Mouse (Mus musculus): ENCODE results near the gene Mrpl48.
A peak's percentile ranks its signal among the peaks of the same experiment; 100 is the strongest.
"Not testable (repeated sequence)": the region's sequence is repeated elsewhere in the genome, so short reads cannot be mapped to it uniquely, and the experiment has no call there.

The Mrpl48 gene

GRCm38 (mm10) chr7:100589816-100590215 is 18.3 kb downstream of the Mrpl48 start:
- DNase-seq (ENCODE audit: low spot score in 2 of 2), result no peak

DNA sequence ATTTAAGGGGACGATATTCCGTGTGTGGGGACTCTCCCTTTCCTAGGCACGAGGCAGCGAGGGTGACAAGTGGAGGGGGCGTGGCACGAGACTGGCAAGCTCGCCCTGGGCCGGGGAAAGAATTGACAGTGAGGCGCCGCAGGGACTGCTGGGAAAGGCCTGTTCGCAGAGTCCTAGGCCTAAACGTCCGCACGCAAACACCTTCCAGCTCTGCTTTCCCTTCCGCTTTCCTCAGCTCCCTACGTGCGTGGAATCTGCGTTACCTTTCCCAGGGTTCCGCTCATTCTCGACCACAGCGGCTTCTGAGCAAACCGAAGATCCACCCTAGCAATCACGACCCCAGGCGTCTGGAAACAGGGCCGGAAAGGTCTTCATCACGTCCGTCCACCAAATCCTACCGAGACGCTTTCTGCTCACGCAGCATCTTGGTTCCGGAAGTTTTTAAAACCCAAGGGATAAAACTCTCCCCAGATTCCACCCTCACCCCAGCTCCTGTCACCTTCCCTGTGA is 25.3 kb downstream of the Mrpl48 start:
- DNase-seq (ENCODE audit: low spot score in 2 of 2), result peak; percentile 90 to 92

- DNase-seq (ENCODE audit: low spot score in 2 of 2), result no peak
These were observed 25.9 kb downstream of the Mrpl48 start for GRCm38 (mm10) chr7:100582235-100582634.

- DNase-seq (ENCODE audit: low spot score in 2 of 2), result no peak
These were observed 29.3 kb downstream of the Mrpl48 start for GRCm38 (mm10) chr7:100578794-100579193.

- DNase-seq (ENCODE audit: low spot score in 2 of 2), result no peak
These were observed 35.4 kb downstream of the Mrpl48 start for GRCm38 (mm10) chr7:100572704-100573103.

DNA sequence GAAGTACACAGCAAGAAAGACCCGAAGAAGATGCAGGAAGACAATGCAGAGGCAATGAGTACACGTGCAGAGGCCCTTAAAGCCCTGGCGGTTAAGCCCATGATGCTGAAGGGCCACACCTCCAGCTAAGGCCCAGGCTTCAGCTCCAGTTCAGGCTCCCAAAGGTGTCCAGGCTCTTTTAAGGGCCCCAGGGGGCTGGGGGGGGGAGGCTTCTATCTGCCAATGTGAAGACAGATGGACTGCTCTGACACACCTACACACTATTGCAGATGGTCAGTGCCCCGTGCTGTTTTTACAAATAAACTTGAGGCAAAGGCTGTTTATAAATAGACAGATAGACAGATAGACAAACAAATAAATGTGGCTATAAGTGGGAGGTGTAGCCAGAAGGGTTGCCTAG is 36.0 kb downstream of the Mrpl48 start:
- no peak for DNase-seq (ENCODE audit: low spot score in 2 of 2)

DNA sequence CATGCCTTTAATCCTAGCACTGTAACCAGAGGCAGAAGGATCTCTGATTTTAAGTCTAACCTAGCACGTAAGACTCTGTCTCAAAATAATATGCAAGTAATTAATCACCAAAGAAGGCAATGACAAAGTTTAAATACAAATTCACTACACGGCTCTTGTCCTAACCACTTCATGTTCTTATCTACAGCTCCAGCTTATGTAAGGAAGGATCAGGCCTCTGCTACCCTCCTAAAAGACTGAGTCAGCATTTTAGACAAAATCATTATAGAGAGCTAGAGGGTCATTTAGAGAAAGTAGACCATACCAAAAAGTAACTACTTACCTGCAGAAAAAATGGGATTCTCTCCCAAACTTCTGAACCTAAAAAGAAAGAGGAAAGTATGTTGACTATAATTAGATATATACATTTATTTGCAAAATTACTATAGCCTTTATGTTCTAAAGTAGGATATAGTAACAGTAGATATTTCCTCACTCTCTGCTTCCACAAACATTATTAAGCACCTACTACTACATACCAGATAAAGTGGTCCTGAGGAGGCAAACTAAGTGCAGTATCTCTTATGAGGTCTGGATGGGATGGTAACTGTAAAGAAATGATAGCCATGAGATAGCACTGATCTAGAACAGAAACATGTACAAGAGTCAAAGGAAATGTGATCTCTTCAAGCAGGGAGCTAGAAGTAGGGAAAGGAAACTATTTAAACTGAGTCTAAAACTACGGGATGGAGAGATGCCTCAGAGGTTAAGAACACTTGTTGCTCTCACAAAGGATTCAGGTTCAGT is 37.0 kb downstream of the Mrpl48 start:
- no peak for DNase-seq (ENCODE audit: low spot score in 2 of 2)

DNA sequence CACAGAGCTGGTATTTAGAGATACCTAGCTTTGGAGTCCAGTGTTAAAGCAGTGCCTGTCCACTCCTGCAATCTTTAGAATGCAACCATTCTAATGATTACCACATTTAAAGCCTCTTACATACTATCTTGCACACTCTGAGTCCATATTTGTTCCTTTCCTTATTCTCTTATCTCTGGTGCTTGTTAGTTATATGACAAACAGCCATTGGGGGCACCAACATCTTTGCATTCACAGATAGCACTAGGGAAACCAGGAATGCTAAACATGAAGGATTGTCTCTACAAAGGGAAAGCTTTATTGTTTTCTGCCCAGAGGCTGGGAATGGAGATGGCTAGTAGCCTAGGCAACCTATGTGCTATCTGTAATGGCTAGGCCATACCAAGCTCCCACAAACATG is 38.2 kb downstream of the Mrpl48 start:
- no peak for DNase-seq (ENCODE audit: low spot score in 2 of 2)

DNA sequence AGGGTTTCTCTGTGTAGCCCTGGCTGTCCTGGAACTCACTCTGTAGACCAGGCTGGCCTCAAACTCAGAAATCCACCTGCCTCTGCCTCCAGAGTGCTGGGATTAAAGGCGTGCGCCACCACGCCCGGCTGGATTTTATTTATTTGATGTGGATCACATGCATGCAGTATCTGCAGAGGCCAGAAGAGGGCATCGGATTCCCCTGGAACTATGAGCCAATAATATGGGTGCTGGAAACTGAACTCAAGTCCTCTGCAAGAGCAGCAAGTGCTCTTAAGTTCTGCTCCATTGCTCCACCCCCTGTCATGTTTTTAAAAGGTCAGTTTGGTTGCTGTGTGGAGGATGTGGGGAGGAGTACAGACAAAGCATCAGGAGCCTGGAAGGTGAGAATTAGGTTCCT is 40.9 kb downstream of the Mrpl48 start:
- not testable (repeated sequence) for DNase-seq (ENCODE audit: low spot score in 2 of 2)

GRCm38 (mm10) chr7:100561861-100562587 is 46.1 kb downstream of the Mrpl48 start:
- DNase-seq (ENCODE audit: low spot score in 2 of 2), result no peak

DNA sequence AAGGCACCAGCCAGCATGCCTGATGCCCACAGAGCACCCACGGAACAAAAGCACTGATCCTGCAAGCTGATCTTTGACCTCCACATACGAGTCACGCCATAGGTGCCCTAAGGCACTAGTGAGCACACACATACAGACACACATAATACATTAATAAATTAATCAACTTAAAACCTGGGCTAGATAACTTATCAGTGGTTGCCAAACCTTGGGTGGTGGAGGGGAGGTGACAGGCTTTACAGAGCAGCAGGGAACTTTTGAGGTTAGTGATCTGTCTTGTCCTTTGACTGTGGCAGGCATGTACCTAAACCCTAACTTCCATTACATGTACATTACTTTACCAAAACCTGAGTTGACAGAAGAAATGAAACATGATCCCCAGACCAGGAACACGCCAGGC is 48.8 kb downstream of the Mrpl48 start:
- no peak for DNase-seq (ENCODE audit: low spot score in 2 of 2)

- DNase-seq (ENCODE audit: low spot score in 2 of 2), result no peak
These were observed 50.9 kb downstream of the Mrpl48 start for GRCm38 (mm10) chr7:100557241-100557640.

DNA sequence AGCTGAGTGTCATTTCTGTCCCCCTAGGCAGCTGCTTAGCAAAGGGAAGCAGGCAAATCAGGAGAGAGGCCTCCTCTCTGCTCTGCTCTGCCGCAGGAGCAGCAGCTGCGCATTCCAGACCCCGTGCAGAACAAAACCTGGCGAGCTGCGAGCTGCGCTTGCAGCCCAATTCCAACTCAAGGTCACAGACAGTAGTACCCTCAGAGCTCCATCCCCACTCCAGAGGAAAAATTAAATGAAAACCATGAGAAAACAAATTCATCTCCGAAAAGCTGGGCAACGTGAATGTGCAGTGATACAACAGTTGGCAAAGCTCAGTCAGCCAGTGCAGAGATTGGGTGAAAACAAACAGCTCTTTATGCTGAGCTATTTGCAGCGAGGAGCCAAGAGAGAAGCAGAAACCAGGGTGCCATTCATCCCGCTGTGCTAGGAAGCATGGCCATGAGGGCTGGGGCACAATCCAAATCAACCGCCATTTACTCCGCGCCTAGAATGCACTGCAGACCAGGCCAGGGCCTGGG is 52.6 kb downstream of the Mrpl48 start:
- DNase-seq (ENCODE audit: low spot score in 2 of 2), result peak; percentile 51 to 77

- no peak for DNase-seq (ENCODE audit: low spot score in 2 of 2)
These were observed 53.2 kb downstream of the Mrpl48 start for GRCm38 (mm10) chr7:100554939-100555338.

GRCm38 (mm10) chr7:100550338-100551007 is 57.6 kb downstream of the Mrpl48 start:
- DNase-seq (ENCODE audit: low spot score in 2 of 2), result peak; percentile 29 to 71

- no peak for DNase-seq (ENCODE audit: low spot score in 2 of 2)
These were observed 58.3 kb downstream of the Mrpl48 start for GRCm38 (mm10) chr7:100549796-100550195.

DNA sequence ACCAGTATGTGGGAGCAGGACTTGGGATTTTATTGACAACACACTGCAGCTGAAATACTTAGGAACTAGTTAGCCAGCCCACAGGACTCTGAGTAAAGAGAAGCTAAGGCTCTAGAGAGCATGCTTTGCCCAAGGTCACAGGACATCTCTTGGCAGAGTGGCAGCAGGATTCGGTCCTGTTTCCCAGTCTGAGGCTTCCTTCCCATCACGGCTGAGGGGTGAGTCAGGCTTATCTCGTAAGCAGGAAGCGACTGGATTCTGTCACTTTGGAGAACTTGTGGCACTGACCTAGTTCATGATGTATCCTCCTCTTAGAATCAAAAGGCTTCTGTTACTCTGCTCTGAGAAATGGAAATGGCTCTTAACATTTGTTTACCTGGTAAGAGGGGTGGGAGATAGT is 60.5 kb downstream of the Mrpl48 start:
- DNase-seq (ENCODE audit: low spot score in 2 of 2), result no peak

- DNase-seq (ENCODE audit: low spot score in 2 of 2), result no peak
These were observed 63.7 kb downstream of the Mrpl48 start for GRCm38 (mm10) chr7:100544437-100544836.

- no peak for DNase-seq (ENCODE audit: low spot score in 2 of 2)
These were observed 68.6 kb downstream of the Mrpl48 start for GRCm38 (mm10) chr7:100539516-100539915.

- no peak for DNase-seq (ENCODE audit: low spot score in 2 of 2)
These were observed 70.6 kb downstream of the Mrpl48 start for GRCm38 (mm10) chr7:100537519-100537902.

DNA sequence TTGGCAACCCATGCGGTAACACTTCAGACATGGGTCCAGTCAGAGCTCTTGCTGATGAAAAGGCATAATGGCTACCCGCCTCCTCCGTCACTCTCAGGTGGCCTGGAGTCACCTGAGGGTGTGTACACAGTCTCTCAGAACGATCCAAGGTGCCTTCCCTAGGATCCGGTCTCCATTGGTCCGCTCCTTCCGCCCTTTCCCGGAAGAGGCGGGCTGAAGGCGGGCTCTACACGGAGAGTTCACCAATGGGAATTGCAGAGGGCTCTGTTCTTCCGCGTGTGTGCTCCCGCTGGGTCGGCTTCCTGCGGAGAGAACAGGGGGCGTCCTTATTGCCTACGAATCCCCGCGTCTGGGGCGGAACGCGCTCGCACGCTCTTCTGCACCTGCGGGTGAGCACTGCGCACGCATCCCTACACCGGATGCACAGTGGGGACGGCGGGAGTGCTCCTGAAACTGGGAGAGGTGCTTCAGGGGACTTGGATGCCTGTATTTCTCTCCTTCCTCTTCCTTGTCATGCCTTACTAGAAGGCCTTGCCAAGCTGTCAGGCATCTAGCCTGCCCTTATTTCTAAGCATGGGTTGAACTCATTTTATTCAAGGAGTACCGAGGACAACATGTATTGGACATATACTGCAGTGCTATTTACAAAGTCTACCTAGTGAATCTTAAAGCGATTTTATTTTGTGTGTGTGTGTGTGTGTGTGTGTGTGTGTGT is 71.1 kb downstream of the Mrpl48 start, which contains the start of gene Coa4:
Gene Coa4 (plus strand): TSS at position 268 of the 715 bp plus-strand sequence.
- peak; percentile 85 to 89 for DNase-seq (ENCODE audit: low spot score in 2 of 2)
